Mouse (Mus musculus): ENCODE measurements at regions not wholly inside any gene's neighbourhood (a gene's known extent, or its start where the extent isn't known, plus 50 kb on each side); places are given as distances from the start of the nearest gene placed in this dataset.

GRCm38 (mm10) chr2:51467027-51467694 lies 160.2 kb upstream of the Tas2r134 start:
- no peak for TF ChIP-seq EP300 (IDR thresholded peaks at IDR 0.05; ENCODE audit: low read depth)
- no peak for TF ChIP-seq CTCF (IDR thresholded peaks at IDR 0.05; ENCODE audit: low read depth)

Data from liver, postnatal 0 days (tissue).